Mouse (Mus musculus) ES-E14 (cell line): Measurements from ENCODE around the gene Ciz1. TPM values are rescaled to one million over a fixed set of nuclear protein-coding genes. Genes with fewer than 3 reads are reported as not detected.

Source experiments
- DNase-seq: peaks from one replicate; pipeline ENCODE4 v3.0.0-alpha.2; 2013; ENCODE audit warnings: low read depth, low spot score
- H3K27ac ChIP-seq: 2 replicates; pipeline ENCODE4 v1.5.1; 2012; ENCODE audit warnings: low read depth, mild to moderate bottlenecking, low read length, moderate library complexity, mixed read lengths; ENCODE audit not compliant: poor library complexity, insufficient read depth, severe bottlenecking
- H3K36me3 ChIP-seq: 2 replicates; pipeline ENCODE4 v1.6.1; 2012; ENCODE audit warnings: mild to moderate bottlenecking, low read length, moderate library complexity, mixed read lengths; ENCODE audit not compliant: control insufficient read depth, poor library complexity, insufficient read depth, severe bottlenecking
- H3K4me1 ChIP-seq, 2 experiments: fragments of 150-350 bp in 1 of 2; sonication (generic) in 1 of 2; 2 replicates each; pipeline ENCODE4 v1.6.1; 2012; ENCODE audit warnings: low read length in 2 of 2, mild to moderate bottlenecking in 1 of 2, mixed read lengths in 1 of 2; ENCODE audit not compliant: control insufficient read depth in 2 of 2, insufficient read depth in 2 of 2, poor library complexity in 1 of 2
- H3K4me3 ChIP-seq, 2 experiments: fragments of 150-350 bp in 1 of 2; sonication (generic) in 1 of 2; 2 replicates each; pipeline ENCODE4 v1.5.1; 2012; ENCODE audit warnings: low read length in 2 of 2, low read depth in 1 of 2, mild to moderate bottlenecking in 1 of 2, mixed read lengths in 1 of 2; ENCODE audit not compliant: insufficient read depth in 1 of 2, poor library complexity in 1 of 2, severe bottlenecking in 1 of 2
- H3K9ac ChIP-seq: 2 replicates; pipeline ENCODE4 v1.6.1; 2012; ENCODE audit warnings: low read depth, mild to moderate bottlenecking, low read length, mixed read lengths; ENCODE audit not compliant: poor library complexity, insufficient read depth, severe bottlenecking
- H3K9me3 ChIP-seq: fragments of 150-350 bp; sonication (generic); 2 replicates; pipeline ENCODE4 v1.6.1; 2012; ENCODE audit warnings: low read depth, mild to moderate bottlenecking, low read length; ENCODE audit not compliant: control insufficient read depth, insufficient read depth
- CHD2 ChIP-seq: IDR thresholded peaks from 2 replicates; pipeline ENCODE4 v1.6.1; 2014; ENCODE audit warnings: mild to moderate bottlenecking, low read depth, low read length, inconsistent platforms
- HCFC1 ChIP-seq: IDR thresholded peaks from 2 replicates; pipeline ENCODE4 v1.6.1; 2012; ENCODE audit warnings: low read length, inconsistent platforms, borderline replicate concordance; ENCODE audit not compliant: insufficient read depth
- MAFK ChIP-seq: IDR thresholded peaks from 2 replicates; pipeline ENCODE4 v1.6.1; 2014; ENCODE audit warnings: mild to moderate bottlenecking, low read depth, low read length, inconsistent platforms; ENCODE audit not compliant: insufficient read depth
- ZC3H11A ChIP-seq: IDR thresholded peaks from 2 replicates; pipeline ENCODE4 v1.6.1; 2012; ENCODE audit warnings: low read depth, mild to moderate bottlenecking, inconsistent platforms, low read length, borderline replicate concordance
- ZNF384 ChIP-seq: IDR thresholded peaks from 2 replicates; pipeline ENCODE4 v1.6.1; 2012; ENCODE audit warnings: low read depth, low read length, inconsistent platforms
- in situ Hi-C, 2 experiments: fragments of 600-800 bp; cut with MboI; formaldehyde crosslinking; loops; one replicate each; pipeline ENCODE4 v1.15.1; 2025; ENCODE audit warnings: low sequenced_read_pairs in 2 of 2, inconsistent platforms in 1 of 2; ENCODE audit not compliant: unreplicated experiment in 2 of 2
- total RNA-seq: library from RNA; depleted of rRNA; stranded (reverse); fragments of 300-350 nt; gene quantifications from 2 replicates; pipeline ENCODE4 v1.2.3, GENCODE M21; 2012

The Ciz1 gene
- total RNA-seq, 1 experiment: 13.6 TPM

GRCm38 (mm10) chr2:32324322-32324721 is 27.8 kb upstream of the Ciz1 start:
- H3K36me3 ChIP-seq: no peaks in the 10 kb centered on the region
- H3K4me3 ChIP-seq: no peak overlapping the region
- no peak for DNase-seq
- in situ Hi-C loops: no loop called here
- H3K4me1 ChIP-seq: 0 out of 4 replicates have a peak, but pooled peaks cover 0 to 5% of the 10 kb centered on the region in 2 experiments
- no peak overlapping the region for H3K9ac ChIP-seq
- TF ChIP-seq ZC3H11A (no peak), ZNF384 (no peak), CHD2 (no peak), MAFK (no peak)
- H3K9me3 ChIP-seq: no peaks in the 10 kb centered on the region
- no peak overlapping the region for H3K27ac ChIP-seq

- in situ Hi-C loops: no loop called here
- no peak for DNase-seq
- Histone ChIP-seq H3K36me3 (no peaks in the 10 kb centered on the region), H3K4me1 (0 out of 4 replicates have a peak, but pooled peaks cover 0 to 2% of the 10 kb centered on the region in 2 experiments), H3K9me3 (no peaks in the 10 kb centered on the region), H3K9ac (no peak overlapping the region), H3K27ac (no peak overlapping the region), H3K4me3 (no peak overlapping the region)
- TF ChIP-seq CHD2 (no peak), MAFK (peak; percentile 53; the same call in 1 of the 2 replicates)
Observed at GRCm38 (mm10) chr2:32325342-32325741, 26.8 kb upstream of the Ciz1 start.

- Histone ChIP-seq H3K9ac (no peak overlapping the region), H3K36me3 (no peaks in the 10 kb centered on the region), H3K9me3 (no peaks in the 10 kb centered on the region), H3K27ac (no peak overlapping the region), H3K4me3 (no peak overlapping the region), H3K4me1 (no peaks in the 10 kb centered on the region)
- DNase-seq: no peak
- TF ChIP-seq MAFK (no peak), CHD2 (no peak), ZNF384 (no peak)
- in situ Hi-C loops: no loop called here
Observed at GRCm38 (mm10) chr2:32327200-32327599, 24.9 kb upstream of the Ciz1 start.

- H3K9me3 ChIP-seq: no peaks in the 10 kb centered on the region
- no peak overlapping the region for H3K4me3 ChIP-seq
- no peaks in the 10 kb centered on the region for H3K4me1 ChIP-seq
- H3K36me3 ChIP-seq: no peaks in the 10 kb centered on the region
- in situ Hi-C loops: no loop called here
- DNase-seq: no peak
- no peak overlapping the region for H3K27ac ChIP-seq
- no peak overlapping the region for H3K9ac ChIP-seq
- no peak for TF ChIP-seq ZNF384
- TF ChIP-seq HCFC1: no peak
- no peak for TF ChIP-seq ZC3H11A
- TF ChIP-seq CHD2: no peak
- no peak for TF ChIP-seq MAFK
Observed at GRCm38 (mm10) chr2:32328911-32329460, 23.1 kb upstream of the Ciz1 start.

GRCm38 (mm10) chr2:32329531-32329930 is 22.6 kb upstream of the Ciz1 start:
- TF ChIP-seq HCFC1 (no peak), ZNF384 (0 out of 2 replicates have a peak, but pooled peaks have one; percentile 33)
- Histone ChIP-seq H3K4me1 (no peaks in the 10 kb centered on the region), H3K36me3 (no peaks in the 10 kb centered on the region), H3K4me3 (no peak overlapping the region), H3K27ac (no peak overlapping the region), H3K9me3 (no peaks in the 10 kb centered on the region), H3K9ac (no peak overlapping the region)
- no peak for DNase-seq
- in situ Hi-C loops: no loop called here
